Comparison of ENCODE assay signal across 10 mouse cellular contexts in the genomic region with DNA sequence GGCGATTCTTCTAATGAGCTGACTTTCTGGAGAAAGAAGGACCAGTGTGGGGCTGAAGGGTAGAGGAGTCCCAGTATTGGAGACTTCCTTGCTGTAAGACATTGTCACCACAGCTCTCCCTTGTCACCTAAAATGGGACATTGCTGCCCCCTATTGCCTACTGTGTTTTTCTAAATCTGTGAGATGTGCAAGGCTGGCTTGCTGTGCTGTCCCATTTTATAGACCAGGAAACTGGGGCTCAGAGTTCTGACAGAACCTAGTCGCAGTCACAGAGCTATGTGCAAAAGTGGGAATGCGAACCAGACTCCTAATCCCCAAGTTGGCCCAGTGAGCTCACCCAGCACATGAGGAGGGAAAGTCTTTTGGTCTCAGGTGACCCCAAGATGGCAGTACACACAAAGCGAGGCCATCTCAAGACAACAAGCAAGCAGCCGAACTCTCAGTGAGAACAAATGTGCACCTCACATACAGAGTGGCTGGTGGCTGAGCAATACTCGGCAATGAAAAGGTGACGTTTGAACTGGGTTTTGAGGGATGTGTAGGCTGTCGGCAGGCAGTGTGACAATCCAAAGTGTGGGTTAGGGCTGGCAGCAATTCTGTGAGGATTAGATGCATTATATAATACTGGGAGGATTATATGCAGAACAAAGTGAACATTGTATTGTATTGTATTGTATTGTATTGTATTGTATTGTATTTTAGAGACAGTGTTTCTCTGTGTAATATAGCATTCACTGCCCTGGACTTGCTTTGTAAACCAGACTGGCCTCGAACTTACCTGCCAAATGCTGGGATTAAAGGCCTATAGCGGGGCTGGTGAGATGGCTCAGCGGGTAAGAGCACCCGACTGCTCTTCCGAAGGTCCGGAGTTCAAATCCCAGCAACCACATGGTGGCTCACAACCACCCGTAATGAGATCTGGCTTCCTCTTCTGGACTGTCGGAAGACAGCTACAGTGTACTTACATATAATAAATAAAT. TPM values are rescaled to one million over a fixed set of nuclear protein-coding genes. Genes with fewer than 3 reads are reported as not detected.
DNase-seq lines count a peak whose midpoint lies in the region; ATAC-seq and TF ChIP-seq lines count a peak whose summit lies in the region.
"Had no signal": no experiment of that assay in that cellular context is flagged by ENCODE, and none has a peak within 500 bp of the region (broad histone marks: within the 10 kb centered on the region; RNA-seq: fewer than 3 reads in every experiment).

No protein-coding gene starts in this region.

- peak; percentile 54 for DNase-seq in G1E (ENCODE audit: low spot score)
- peak; percentile 74 for DNase-seq in cerebellum, adult 9-10 months
- DNase-seq in kidney, adult 8-10 months, result peak; percentile 70 to 71
- peak; percentile 58 for DNase-seq in liver, postnatal 0 days
- peak; percentile 24 to 59 for DNase-seq in spleen, adult 18-20 months

- no peak overlapping the region for H3K4me3 ChIP-seq in intestine, postnatal 0 days (ENCODE audit: low read depth, low read length)
- H3K4me3 ChIP-seq in intestine, embryonic 15.5 days (replicated peaks), result no peak overlapping the region
- H3K4me3 ChIP-seq in G1E (ENCODE audit: low read depth, low read length), result no peak overlapping the region
- no peak overlapping the region for H3K4me3 ChIP-seq in liver, postnatal 0 days (ENCODE audit: low read depth, low read length)
- no peak overlapping the region for H3K4me3 ChIP-seq in midbrain, embryonic 16.5 days (ENCODE audit: low read depth, low read length)

- peaks cover 18% of the 10 kb centered on the region for H3K36me3 ChIP-seq in intestine, postnatal 0 days (ENCODE audit: control insufficient read depth, insufficient read depth)
- 0 out of 2 replicates have a peak, but pooled peaks cover 4% of the 10 kb centered on the region for H3K36me3 ChIP-seq in intestine, embryonic 15.5 days
- peaks cover 22% of the 10 kb centered on the region for H3K36me3 ChIP-seq in G1E (replicated peaks)
- peaks cover 14% of the 10 kb centered on the region for H3K36me3 ChIP-seq in liver, postnatal 0 days (replicated peaks; ENCODE audit: insufficient read depth, low read length)
- H3K36me3 ChIP-seq in midbrain, embryonic 16.5 days (ENCODE audit: control insufficient read depth, insufficient read depth, low read length), result 0 out of 2 replicates have a peak, but pooled peaks cover 1% of the 10 kb centered on the region

- H3K4me2 ChIP-seq in intestine, postnatal 0 days (replicated peaks; ENCODE audit: low read depth), result no peak overlapping the region
- H3K4me2 ChIP-seq in intestine, embryonic 15.5 days (replicated peaks), result no peak overlapping the region
- H3K4me2 ChIP-seq in liver, postnatal 0 days (ENCODE audit: low read depth, low read length), result no peak overlapping the region
- no peak overlapping the region for H3K4me2 ChIP-seq in midbrain, embryonic 16.5 days (ENCODE audit: low read length)

- H3K9ac ChIP-seq in intestine, postnatal 0 days (ENCODE audit: low read depth, low read length), result no peak overlapping the region
- H3K9ac ChIP-seq in intestine, embryonic 15.5 days, result no peak overlapping the region
- H3K9ac ChIP-seq in liver, postnatal 0 days (replicated peaks), result no peak overlapping the region
- no peak overlapping the region for H3K9ac ChIP-seq in midbrain, embryonic 16.5 days (ENCODE audit: low read depth, low read length)
- H3K9ac ChIP-seq: embryonic facial prominence, embryonic 15.5 days; lung, embryonic 15.5 days had no signal

- no peaks in the 10 kb centered on the region for H3K9me3 ChIP-seq in intestine, postnatal 0 days (ENCODE audit: control insufficient read depth)
- no peaks in the 10 kb centered on the region for H3K9me3 ChIP-seq in intestine, embryonic 15.5 days
- no peaks in the 10 kb centered on the region for H3K9me3 ChIP-seq in G1E (replicated peaks)
- no peaks in the 10 kb centered on the region for H3K9me3 ChIP-seq in liver, postnatal 0 days (ENCODE audit: low read length)
- H3K9me3 ChIP-seq in midbrain, embryonic 16.5 days (replicated peaks; ENCODE audit: control insufficient read depth, low read length, poor library complexity, severe bottlenecking), result no peaks in the 10 kb centered on the region
- H3K9me3 ChIP-seq: embryonic facial prominence, embryonic 15.5 days; lung, embryonic 15.5 days had no signal

- TF ChIP-seq EP300 in liver, postnatal 0 days (IDR thresholded peaks at IDR 0.05; ENCODE audit: low read depth), result no peak

- peak; percentile 74 for TF ChIP-seq CTCF in intestine, postnatal 0 days (IDR thresholded peaks at IDR 0.05; ENCODE audit: low read depth)
- 0 out of 2 replicates have a peak, but pooled peaks have one; percentile 1 for TF ChIP-seq CTCF in G1E (IDR thresholded peaks at IDR 0.05; ENCODE audit: low read depth, low read length)
- peak; percentile 74 for TF ChIP-seq CTCF in liver, postnatal 0 days (IDR thresholded peaks at IDR 0.05; ENCODE audit: low read depth)

- H3K4me1 ChIP-seq in intestine, postnatal 0 days (replicated peaks; ENCODE audit: control insufficient read depth, insufficient read depth, low read length), result no peaks in the 10 kb centered on the region
- peaks cover 13% of the 10 kb centered on the region for H3K4me1 ChIP-seq in intestine, embryonic 15.5 days (replicated peaks)
- peaks cover 45% of the 10 kb centered on the region for H3K4me1 ChIP-seq in G1E (ENCODE audit: insufficient read depth, low read depth, low read length)
- peaks cover 15% of the 10 kb centered on the region for H3K4me1 ChIP-seq in liver, postnatal 0 days (ENCODE audit: insufficient read depth)
- peaks cover 18% of the 10 kb centered on the region for H3K4me1 ChIP-seq in midbrain, embryonic 16.5 days (ENCODE audit: control insufficient read depth, insufficient read depth, low read length)

- WGBS in intestine, postnatal 0 days, result 74% methylated on average over 15 of the region's 16 CpGs
- 74% methylated on average over 16 of the region's 16 CpGs for WGBS in intestine, embryonic 15.5 days
- WGBS in liver, postnatal 0 days (ENCODE audit: insufficient replicate concordance), result 71% methylated on average over 15 of the region's 16 CpGs
- WGBS in midbrain, embryonic 16.5 days, result 77% methylated on average over 15 of the region's 16 CpGs

- H3K27me3 ChIP-seq in intestine, postnatal 0 days (replicated peaks; ENCODE audit: control insufficient read depth, insufficient read depth, low read length), result no peaks in the 10 kb centered on the region
- no peaks in the 10 kb centered on the region for H3K27me3 ChIP-seq in intestine, embryonic 15.5 days (replicated peaks)
- H3K27me3 ChIP-seq in G1E (ENCODE audit: insufficient read depth, low read length), result peaks cover 5% of the 10 kb centered on the region; the same call in 1 of the 2 replicates
- no peaks in the 10 kb centered on the region for H3K27me3 ChIP-seq in liver, postnatal 0 days (ENCODE audit: insufficient read depth, low read length)
- no peaks in the 10 kb centered on the region for H3K27me3 ChIP-seq in midbrain, embryonic 16.5 days (ENCODE audit: control insufficient read depth, insufficient read depth, low read depth, low read length)
- H3K27me3 ChIP-seq: embryonic facial prominence, embryonic 15.5 days; lung, embryonic 15.5 days had no signal

- H3K27ac ChIP-seq in intestine, postnatal 0 days (ENCODE audit: low read depth, low read length), result no peak overlapping the region
- no peak overlapping the region for H3K27ac ChIP-seq in intestine, embryonic 15.5 days
- no peak overlapping the region for H3K27ac ChIP-seq in liver, postnatal 0 days (ENCODE audit: low read depth)
- no peak overlapping the region for H3K27ac ChIP-seq in midbrain, embryonic 16.5 days (ENCODE audit: low read length)
- H3K27ac ChIP-seq: lung, embryonic 15.5 days had no signal

- no peak for ATAC-seq in intestine, postnatal 0 days
- no peak for ATAC-seq in intestine, embryonic 15.5 days
- ATAC-seq in G1E (ENCODE audit: extremely low read depth, insufficient number of reproducible peaks, low FRiP score, poor library complexity, severe bottlenecking), result peak; percentile 42; the same call in 1 of the 2 replicates
- no peak for ATAC-seq in liver, postnatal 0 days
- no peak for ATAC-seq in midbrain, embryonic 16.5 days

RNA-seq across cellular contexts. Expression of gene Tmed2, which starts 1.4 kb away (rescaled TPM):
- 398 and 414 TPM in 2 replicates for polyA plus RNA-seq in intestine, postnatal 0 days (2015; fragmentation: Nextera tagmentation; extraction: Ambion mirVana)
- polyA plus RNA-seq in intestine, embryonic 15.5 days (2015; fragmentation: Nextera tagmentation; extraction: Ambion mirVana), result 642 and 660 TPM in 2 replicates
- 548 and 656 TPM in 2 replicates for total RNA-seq in G1E (2014; fragmentation: Nextera tagmentation)
- 369 and 478 TPM in 2 replicates for total RNA-seq in G1E (2017)
- 114 and 167 TPM in 2 replicates for polyA plus RNA-seq in G1E (2012)
- 253 and 267 TPM in 2 replicates for polyA plus RNA-seq in liver, postnatal 0 days (2015; fragmentation: Nextera tagmentation; extraction: Ambion mirVana)
- 340 and 348 TPM in 2 replicates for polyA plus RNA-seq in midbrain, embryonic 16.5 days (2015; fragmentation: Nextera tagmentation; extraction: Ambion mirVana)

RNA-seq across cellular contexts. Expression of gene Rilpl1, which starts 7.9 kb away (rescaled TPM):
- 6.6 and 7.5 TPM in 2 replicates for polyA plus RNA-seq in intestine, postnatal 0 days (2015; fragmentation: Nextera tagmentation; extraction: Ambion mirVana)
- polyA plus RNA-seq in intestine, embryonic 15.5 days (2015; fragmentation: Nextera tagmentation; extraction: Ambion mirVana), result 10.3 and 11.9 TPM in 2 replicates
- total RNA-seq in G1E (2014; fragmentation: Nextera tagmentation) (0.38 TPM in 1 of 2 replicates, not detected in the other), G1E (2017) (0.98 and 0.99 TPM in 2 replicates)
- 0.41 and 0.52 TPM in 2 replicates for polyA plus RNA-seq in G1E (2012)
- 2.4 and 3.3 TPM in 2 replicates for polyA plus RNA-seq in liver, postnatal 0 days (2015; fragmentation: Nextera tagmentation; extraction: Ambion mirVana)
- polyA plus RNA-seq in midbrain, embryonic 16.5 days (2015; fragmentation: Nextera tagmentation; extraction: Ambion mirVana), result 10.6 and 11.7 TPM in 2 replicates

RNA-seq across cellular contexts. Expression of gene Ddx55, which starts 13.6 kb away (rescaled TPM):
- polyA plus RNA-seq in intestine, postnatal 0 days (2015; fragmentation: Nextera tagmentation; extraction: Ambion mirVana), result 6.3 and 10.0 TPM in 2 replicates
- polyA plus RNA-seq in intestine, embryonic 15.5 days (2015; fragmentation: Nextera tagmentation; extraction: Ambion mirVana), result 13.9 and 15.9 TPM in 2 replicates
- 25.6 and 26.0 TPM in 2 replicates for total RNA-seq in G1E (2014; fragmentation: Nextera tagmentation)
- total RNA-seq in G1E (2017), result 21.7 and 21.8 TPM in 2 replicates
- 17.5 and 23.1 TPM in 2 replicates for polyA plus RNA-seq in G1E (2012)
- 3.6 and 3.7 TPM in 2 replicates for polyA plus RNA-seq in liver, postnatal 0 days (2015; fragmentation: Nextera tagmentation; extraction: Ambion mirVana)
- polyA plus RNA-seq in midbrain, embryonic 16.5 days (2015; fragmentation: Nextera tagmentation; extraction: Ambion mirVana), result 25.7 and 27.8 TPM in 2 replicates

RNA-seq across cellular contexts. Expression of gene Eif2b1, which starts 39.8 kb away (rescaled TPM):
- 37.3 and 39.0 TPM in 2 replicates for polyA plus RNA-seq in intestine, postnatal 0 days (2015; fragmentation: Nextera tagmentation; extraction: Ambion mirVana)
- 85.0 and 88.3 TPM in 2 replicates for polyA plus RNA-seq in intestine, embryonic 15.5 days (2015; fragmentation: Nextera tagmentation; extraction: Ambion mirVana)
- 43.9 and 72.5 TPM in 2 replicates for total RNA-seq in G1E (2014; fragmentation: Nextera tagmentation)
- 46.8 and 50.9 TPM in 2 replicates for total RNA-seq in G1E (2017)
- 10.3 and 12.0 TPM in 2 replicates for polyA plus RNA-seq in G1E (2012)
- polyA plus RNA-seq in liver, postnatal 0 days (2015; fragmentation: Nextera tagmentation; extraction: Ambion mirVana), result 26.3 and 30.7 TPM in 2 replicates
- polyA plus RNA-seq in midbrain, embryonic 16.5 days (2015; fragmentation: Nextera tagmentation; extraction: Ambion mirVana), result 62.1 and 63.6 TPM in 2 replicates

RNA-seq across cellular contexts. Expression of gene Gtf2h3, which starts 39.8 kb away (rescaled TPM):
- 15.9 and 17.3 TPM in 2 replicates for polyA plus RNA-seq in intestine, postnatal 0 days (2015; fragmentation: Nextera tagmentation; extraction: Ambion mirVana)
- 50.6 and 57.6 TPM in 2 replicates for polyA plus RNA-seq in intestine, embryonic 15.5 days (2015; fragmentation: Nextera tagmentation; extraction: Ambion mirVana)
- 88.9 and 122 TPM in 2 replicates for total RNA-seq in G1E (2014; fragmentation: Nextera tagmentation)
- total RNA-seq in G1E (2017), result 64.6 and 78.6 TPM in 2 replicates
- 4.1 and 8.2 TPM in 2 replicates for polyA plus RNA-seq in G1E (2012)
- polyA plus RNA-seq in liver, postnatal 0 days (2015; fragmentation: Nextera tagmentation; extraction: Ambion mirVana), result 13.2 and 14.7 TPM in 2 replicates
- polyA plus RNA-seq in midbrain, embryonic 16.5 days (2015; fragmentation: Nextera tagmentation; extraction: Ambion mirVana), result 46.6 and 48.6 TPM in 2 replicates

Comparison
In these comparisons a context has a peak if more than half of its experiments do, and no peak if none do; other contexts are left out.
1. CTCF ChIP-seq: peak in every context shown above with its lines; median percentile 74 in intestine, postnatal 0 days; 74 in liver, postnatal 0 days; 1 in G1E.